Mouse (Mus musculus) ES-CJ7 (cell line): ENCODE data around the gene Wfdc15b.
A peak's percentile ranks its signal among the peaks of the same experiment; 100 is the strongest.

Source experiments
- DNase-seq: peaks from one replicate; pipeline ENCODE4 v3.0.0; 2011; ENCODE audit warnings: low read depth, low spot score

Wfdc15b gene

GRCm38 (mm10) chr2:164180124-164180523 lies 41.3 kb downstream of the Wfdc15b start:
- DNase-seq, result peak; percentile 45

- no peak for DNase-seq
Measured at GRCm38 (mm10) chr2:164177831-164178230, 43.6 kb downstream of the Wfdc15b start.

- DNase-seq, result no peak
Measured at GRCm38 (mm10) chr2:164175850-164176249, 45.6 kb downstream of the Wfdc15b start.

DNA sequence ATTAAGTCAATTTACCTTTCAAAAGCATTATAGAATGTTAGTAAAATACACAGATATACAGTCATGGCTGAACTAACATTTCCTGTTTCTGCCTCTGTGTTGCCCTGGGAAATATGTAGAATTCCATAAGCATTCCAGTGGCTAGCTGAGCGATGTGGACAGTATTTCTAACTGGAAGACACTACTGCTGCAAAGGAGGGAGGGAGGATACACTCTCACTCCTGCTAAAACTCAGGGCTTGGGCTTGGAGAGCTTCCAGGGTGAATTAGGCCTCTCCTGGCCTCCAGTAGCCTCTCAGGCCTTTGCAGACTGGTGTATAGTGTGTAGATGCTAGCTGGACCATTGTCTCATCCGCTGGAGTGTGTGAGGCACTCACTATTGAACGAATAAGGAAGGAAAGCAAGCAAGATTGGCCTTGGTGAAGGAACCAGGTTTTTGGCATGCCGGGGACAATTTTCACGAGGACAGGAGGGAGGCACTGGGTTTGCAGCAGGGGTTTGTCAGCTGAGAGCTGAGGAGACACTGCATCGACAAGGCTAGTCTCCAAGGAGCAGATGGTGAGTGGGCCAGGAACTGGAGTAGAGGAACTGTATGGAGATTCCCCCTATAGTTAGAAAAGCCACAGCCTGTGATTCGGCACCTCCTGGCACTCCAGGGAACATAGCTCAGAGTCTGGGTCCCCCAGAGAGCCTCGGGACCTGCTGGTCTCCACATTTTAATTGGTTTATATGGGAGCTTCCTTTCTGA lies 46.6 kb downstream of the Wfdc15b start:
- DNase-seq, result no peak

DNA sequence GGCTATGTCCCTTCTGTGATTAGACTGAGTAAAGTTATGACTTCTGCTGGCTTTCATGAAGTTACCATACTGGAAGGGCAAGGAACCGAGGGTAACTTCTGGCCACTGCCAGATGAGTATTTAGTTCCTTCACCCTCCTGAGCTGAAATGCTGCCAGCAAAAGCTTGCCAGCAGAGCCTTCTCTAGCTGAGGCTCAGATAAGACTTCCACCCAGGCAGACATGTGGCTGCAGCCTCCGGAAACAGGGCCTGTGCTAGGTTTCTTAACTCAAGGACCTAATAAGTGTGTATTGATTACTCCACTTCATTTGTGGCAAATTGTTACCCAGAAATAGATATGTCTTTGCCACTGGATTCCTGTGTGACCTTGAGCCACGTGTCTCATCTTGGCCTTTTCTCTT lies 48.1 kb downstream of the Wfdc15b start:
- no peak for DNase-seq

DNA sequence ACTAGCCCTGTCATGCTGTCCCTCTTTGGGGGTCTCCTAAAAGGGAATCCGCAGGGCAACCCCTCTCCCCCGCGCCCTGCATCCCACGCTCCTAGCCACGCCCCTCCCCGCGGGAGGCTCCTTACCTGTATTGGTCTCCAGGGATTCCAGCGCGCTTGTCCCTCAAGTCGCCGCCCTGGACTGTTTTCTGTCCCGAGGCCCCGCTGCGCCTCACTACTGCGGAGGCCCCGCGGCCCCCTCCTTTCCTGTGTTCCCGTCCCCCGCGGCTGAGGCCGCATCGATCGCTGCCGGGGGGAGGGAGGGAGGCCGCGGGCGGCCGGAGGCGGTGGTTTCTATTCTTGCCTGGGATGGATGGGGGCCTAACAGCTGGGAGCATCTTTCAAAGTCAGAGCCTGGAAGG lies 50.6 kb downstream of the Wfdc15b start, which contains the start of gene Kcns1:
Gene Kcns1 (minus strand): TSS at position 212 of the 400 bp plus-strand sequence.
- no peak for DNase-seq

GRCm38 (mm10) chr2:164170326-164170725 lies 51.1 kb downstream of the Wfdc15b start:
- DNase-seq, result no peak

DNA sequence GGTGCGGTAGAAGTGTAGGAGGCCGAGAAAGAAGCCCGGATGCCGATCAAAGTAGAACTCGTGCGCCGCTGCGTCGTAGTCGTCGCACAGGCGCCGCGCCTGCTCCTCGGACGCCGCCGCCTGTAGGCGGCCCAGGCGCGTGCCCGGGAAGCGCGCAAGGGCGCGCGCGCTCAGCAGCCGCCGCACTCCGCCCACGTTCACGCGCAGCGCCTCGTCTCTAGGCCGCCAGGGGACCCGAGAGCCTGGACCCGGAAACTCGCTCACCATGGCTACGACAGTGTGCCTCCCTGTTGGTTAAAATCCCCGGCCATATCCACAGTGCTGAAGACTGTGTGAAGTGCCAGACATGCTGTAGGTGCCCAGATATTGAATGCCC lies 52.9 kb downstream of the Wfdc15b start:
- peak; percentile 53 for DNase-seq

DNA sequence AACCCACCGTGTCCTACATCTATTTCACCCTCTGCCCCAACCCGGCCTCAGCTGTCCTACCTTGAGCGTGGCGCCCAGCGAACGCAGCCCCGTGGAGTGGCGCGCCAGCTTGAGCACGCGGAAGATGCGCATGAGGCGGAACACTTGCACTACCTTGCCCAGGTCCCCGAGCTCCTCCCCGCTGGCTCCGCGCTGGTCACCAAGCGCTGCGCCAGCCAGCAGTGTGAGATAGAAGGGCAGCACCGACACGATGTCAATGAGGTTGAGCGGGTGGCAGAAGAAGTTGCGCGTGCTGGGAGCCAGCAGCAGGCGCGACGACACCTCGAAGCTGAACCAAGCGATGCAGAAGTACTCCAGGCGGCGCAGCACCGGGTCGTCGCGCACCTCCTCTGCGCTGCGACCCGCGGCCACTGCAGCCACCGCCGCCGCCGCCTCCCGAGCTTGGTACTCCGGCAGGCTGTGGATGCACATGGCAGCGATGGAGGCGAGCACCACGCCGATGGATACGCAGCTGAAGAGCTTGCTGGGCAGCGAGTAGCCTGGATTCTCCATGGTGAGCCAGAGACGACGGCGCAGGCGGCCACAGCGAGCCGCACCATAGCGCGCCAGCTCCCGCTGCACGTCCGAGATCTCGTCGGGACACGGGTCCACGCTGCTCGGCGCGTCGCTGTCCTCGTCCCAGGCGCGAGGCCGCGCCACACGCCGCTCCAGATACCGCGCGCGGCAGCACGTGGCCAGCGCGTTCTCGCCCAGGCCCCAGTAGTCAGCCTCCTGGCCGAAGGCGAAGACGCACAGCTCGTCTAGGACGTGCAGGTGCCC lies 53.5 kb downstream of the Wfdc15b start:
- DNase-seq, result peak; percentile 26

DNA sequence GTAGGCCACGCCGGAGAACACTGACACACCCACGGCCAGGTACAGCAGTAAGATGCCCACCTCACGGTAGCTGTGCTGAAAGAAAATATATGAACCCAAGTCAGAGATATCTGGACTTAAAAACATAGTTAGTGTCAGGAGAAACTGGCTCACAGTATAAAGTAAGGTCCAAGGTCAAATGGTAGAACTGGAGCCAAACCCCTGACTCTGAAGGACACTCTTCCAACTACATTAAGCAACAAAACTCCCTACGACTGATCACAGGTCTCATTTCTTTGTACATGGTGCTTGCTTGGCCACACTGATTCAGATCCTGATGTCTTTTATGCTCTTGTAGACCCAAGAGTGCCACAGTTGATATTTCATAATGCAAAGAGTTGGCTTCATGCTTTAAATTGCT lies 56.5 kb downstream of the Wfdc15b start:
- no peak for DNase-seq
